Mouse (Mus musculus) CH12.LX (cell line): ENCODE results near the gene Sdcbp2.

Experiments used
- CHD1 ChIP-seq: IDR thresholded peaks from 2 replicates; pipeline ENCODE4 v1.6.1; 2012; ENCODE audit warnings: low read depth, low read length, improper control_type of control experiment, inconsistent platforms
- CTCF ChIP-seq, 2 experiments: IDR thresholded peaks in 1 of 2; conservative IDR thresholded peaks in 1 of 2; 2 replicates each; pipeline ENCODE4 v1.5.1; 2011 to 2012; ENCODE audit warnings: low read depth in 2 of 2, low read length in 2 of 2, improper control_type of control experiment in 1 of 2, inconsistent platforms in 1 of 2, mild to moderate bottlenecking in 1 of 2, moderate library complexity in 1 of 2
- HCFC1 ChIP-seq: IDR thresholded peaks from 2 replicates; pipeline ENCODE4 v1.6.1; 2012; ENCODE audit warnings: low read depth, mild to moderate bottlenecking, inconsistent platforms, low read length, improper control_type of control experiment
- IRF4 ChIP-seq: IDR thresholded peaks from 2 replicates; pipeline ENCODE4 v1.6.1; 2014; ENCODE audit warnings: low read depth, mild to moderate bottlenecking, inconsistent platforms, low read length, improper control_type of control experiment
- MAX ChIP-seq: IDR thresholded peaks from 2 replicates; pipeline ENCODE4 v1.6.1; 2011; ENCODE audit warnings: low read length, improper control_type of control experiment
- MAZ ChIP-seq: IDR thresholded peaks from 2 replicates; pipeline ENCODE4 v1.6.1; 2012; ENCODE audit warnings: low read depth, mild to moderate bottlenecking, inconsistent platforms, low read length, improper control_type of control experiment, moderate library complexity
- TBP ChIP-seq: conservative IDR thresholded peaks from 2 replicates; pipeline ENCODE4 v1.6.1; 2011; ENCODE audit warnings: low read depth, low read length, improper control_type of control experiment

GRCm38 (mm10) chr2:151538646-151539045 is 33.8 kb upstream of the Sdcbp2 start:
- no peak for TF ChIP-seq HCFC1
- TF ChIP-seq TBP, result no peak
- TF ChIP-seq CHD1, result no peak
- TF ChIP-seq MAZ, result no peak
- no peak for TF ChIP-seq MAX
- no peak for TF ChIP-seq CTCF (conservative IDR thresholded peaks at IDR 0.05 in 1 of 2, IDR thresholded peaks at IDR 0.05 in 1 of 2; ENCODE audit: low read depth in 2 of 2, low read length in 2 of 2)
- TF ChIP-seq IRF4, result no peak
